Mouse (Mus musculus): ENCODE data around the gene Opcml. TPM values are rescaled to one million over a fixed set of nuclear protein-coding genes. Genes with fewer than 3 reads are reported as not detected.

Opcml gene
- polyA plus RNA-seq, 1 experiment from 2014 or later: 36.5 TPM

DNA sequence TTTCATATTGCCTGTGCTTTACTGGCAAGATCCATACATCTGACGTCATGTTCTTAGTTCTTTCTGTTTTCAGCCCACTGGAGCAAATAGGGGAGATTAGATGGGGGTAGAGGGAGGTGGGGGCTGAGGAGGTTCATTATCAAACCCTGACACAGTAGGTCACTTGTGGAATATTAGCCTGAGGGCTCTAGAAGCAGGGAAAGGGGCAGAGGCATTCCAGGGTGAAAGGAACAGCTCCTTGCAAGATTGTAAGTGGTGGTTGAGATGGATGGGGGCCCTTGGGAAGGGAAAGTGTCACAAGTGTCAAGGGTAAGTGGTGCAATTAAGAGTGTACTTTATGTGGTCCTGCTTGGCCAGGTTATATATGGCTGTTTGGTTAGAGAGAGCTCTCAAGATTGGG is 338.2 kb downstream of the Opcml start:
- no peak overlapping the region for H3K4me3 ChIP-seq (replicated peaks; ENCODE audit: low read depth, low read length)
- H3K36me3 ChIP-seq (ENCODE audit: control insufficient read depth, insufficient read depth, low read length): no peaks in the 10 kb centered on the region
- no peaks in the 10 kb centered on the region for H3K9me3 ChIP-seq (ENCODE audit: control insufficient read depth, low read length)
- DNase-seq: no peak
- no peak overlapping the region for H3K9ac ChIP-seq (replicated peaks; ENCODE audit: low read length)
- H3K4me1 ChIP-seq (ENCODE audit: control insufficient read depth, insufficient read depth, low read length): no peaks in the 10 kb centered on the region
- H3K4me2 ChIP-seq (ENCODE audit: low read length): no peak overlapping the region
- no peaks in the 10 kb centered on the region for H3K27me3 ChIP-seq (ENCODE audit: control insufficient read depth, insufficient read depth, low read length)
- ATAC-seq (ENCODE audit: low FRiP score, low TSS enrichment): no peak
- no peak overlapping the region for H3K27ac ChIP-seq (replicated peaks; ENCODE audit: low read depth, low read length)
- WGBS: 41% methylated on average over 1 of the region's 1 CpGs

DNA sequence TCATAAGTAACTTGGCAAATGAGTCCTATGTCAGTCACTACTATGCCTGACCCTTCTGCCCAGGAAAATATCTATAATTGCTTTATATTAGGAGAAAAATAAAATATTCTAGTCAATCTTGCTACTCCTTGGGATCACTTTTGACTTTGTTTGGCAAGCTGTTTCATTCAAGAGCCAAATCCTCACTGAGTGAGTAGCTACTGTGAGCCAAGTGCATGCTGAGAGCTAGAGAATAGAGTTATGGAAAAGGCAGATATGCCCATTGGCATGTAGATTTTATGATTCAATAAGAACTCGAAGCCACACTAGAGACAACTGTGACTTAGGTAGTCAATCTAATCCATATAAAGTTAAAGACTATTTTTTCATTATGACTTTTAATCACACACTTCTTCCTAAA is 340.9 kb downstream of the Opcml start:
- Histone ChIP-seq H3K9me3 (ENCODE audit: control insufficient read depth, low read length) (no peaks in the 10 kb centered on the region), H3K27ac (replicated peaks; ENCODE audit: low read depth, low read length) (no peak overlapping the region), H3K9ac (replicated peaks; ENCODE audit: low read length) (no peak overlapping the region), H3K4me2 (ENCODE audit: low read length) (no peak overlapping the region), H3K36me3 (ENCODE audit: control insufficient read depth, insufficient read depth, low read length) (no peaks in the 10 kb centered on the region), H3K4me3 (replicated peaks; ENCODE audit: low read depth, low read length) (no peak overlapping the region), H3K27me3 (ENCODE audit: control insufficient read depth, insufficient read depth, low read length) (no peaks in the 10 kb centered on the region), H3K4me1 (ENCODE audit: control insufficient read depth, insufficient read depth, low read length) (0 out of 2 replicates have a peak, but pooled peaks cover 2% of the 10 kb centered on the region)
- WGBS: 81% methylated on average over 1 of the region's 1 CpGs
- DNase-seq: no peak
- no peak for ATAC-seq (ENCODE audit: low FRiP score, low TSS enrichment)

DNA sequence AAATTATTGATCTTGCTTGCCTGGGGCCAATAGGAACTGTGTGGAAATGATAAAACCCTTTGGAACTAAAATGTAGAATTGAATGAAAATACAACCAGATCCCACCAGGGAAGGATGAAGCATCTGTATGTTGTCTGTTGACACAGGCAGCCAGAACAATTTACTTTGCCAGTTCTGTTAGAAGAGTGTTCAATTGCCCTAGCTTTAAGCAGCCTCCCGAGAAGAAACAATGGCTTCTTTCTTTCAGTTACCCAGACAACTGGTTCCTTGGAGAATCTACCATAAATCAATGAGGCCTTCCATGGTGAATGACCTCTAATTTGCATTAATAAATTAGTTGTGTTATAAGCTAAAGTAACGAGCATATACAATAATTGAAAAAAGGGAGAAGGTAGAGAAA is 346.0 kb downstream of the Opcml start:
- H3K27ac ChIP-seq (replicated peaks; ENCODE audit: low read depth, low read length): no peak overlapping the region
- H3K4me3 ChIP-seq (replicated peaks; ENCODE audit: low read depth, low read length): no peak overlapping the region
- H3K9ac ChIP-seq (replicated peaks; ENCODE audit: low read length): no peak overlapping the region
- ATAC-seq (ENCODE audit: low FRiP score, low TSS enrichment) (no peak), DNase-seq (peak; percentile 27)
- 0 out of 2 replicates have a peak, but pooled peaks cover 5% of the 10 kb centered on the region for H3K4me1 ChIP-seq (ENCODE audit: control insufficient read depth, insufficient read depth, low read length)
- H3K27me3 ChIP-seq (ENCODE audit: control insufficient read depth, insufficient read depth, low read length): no peaks in the 10 kb centered on the region
- H3K4me2 ChIP-seq (ENCODE audit: low read length): no peak overlapping the region
- no peaks in the 10 kb centered on the region for H3K36me3 ChIP-seq (ENCODE audit: control insufficient read depth, insufficient read depth, low read length)
- WGBS: 10% methylated on average over 2 of the region's 2 CpGs
- H3K9me3 ChIP-seq (ENCODE audit: control insufficient read depth, low read length): no peaks in the 10 kb centered on the region

DNA sequence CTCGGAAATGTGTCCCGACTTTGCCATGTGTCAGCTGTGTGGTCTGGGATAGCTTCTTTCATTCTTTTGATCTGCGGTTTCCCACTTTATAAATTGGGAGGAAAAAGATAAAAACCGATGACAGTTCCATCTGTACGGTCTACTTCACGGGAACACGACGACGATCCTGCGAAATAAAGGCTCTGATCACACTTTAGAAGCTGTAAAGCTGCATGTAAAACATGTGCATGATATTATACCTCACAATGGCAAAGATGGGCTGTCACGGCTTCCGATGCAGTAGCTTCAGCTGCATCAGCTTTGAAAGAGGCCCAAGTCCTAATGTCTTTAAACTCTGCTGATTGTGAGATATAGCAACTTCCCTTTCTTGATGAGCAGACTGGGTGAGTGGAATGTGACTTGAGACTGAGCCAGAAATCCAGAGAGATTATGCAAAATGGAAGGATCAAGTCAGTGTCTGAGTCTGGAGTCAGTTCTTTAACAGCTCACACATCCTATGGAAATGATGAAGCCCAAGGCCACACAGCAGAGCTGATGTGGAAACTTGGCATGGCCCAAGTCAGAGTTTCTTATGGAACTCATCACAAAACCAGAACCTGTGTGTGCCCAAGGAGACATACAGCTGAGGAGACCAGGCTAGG is 349.5 kb downstream of the Opcml start:
- H3K27ac ChIP-seq (replicated peaks; ENCODE audit: low read depth, low read length): no peak overlapping the region
- 85% methylated on average over 12 of the region's 12 CpGs for WGBS
- H3K36me3 ChIP-seq (ENCODE audit: control insufficient read depth, insufficient read depth, low read length): no peaks in the 10 kb centered on the region
- ATAC-seq (ENCODE audit: low FRiP score, low TSS enrichment): no peak
- no peaks in the 10 kb centered on the region for H3K9me3 ChIP-seq (ENCODE audit: control insufficient read depth, low read length)
- H3K4me1 ChIP-seq (ENCODE audit: control insufficient read depth, insufficient read depth, low read length): 0 out of 2 replicates have a peak, but pooled peaks cover 5% of the 10 kb centered on the region
- H3K27me3 ChIP-seq (ENCODE audit: control insufficient read depth, insufficient read depth, low read length): no peaks in the 10 kb centered on the region
- no peak overlapping the region for H3K9ac ChIP-seq (replicated peaks; ENCODE audit: low read length)
- no peak overlapping the region for H3K4me2 ChIP-seq (ENCODE audit: low read length)
- no peak for DNase-seq
- H3K4me3 ChIP-seq (replicated peaks; ENCODE audit: low read depth, low read length): no peak overlapping the region

DNA sequence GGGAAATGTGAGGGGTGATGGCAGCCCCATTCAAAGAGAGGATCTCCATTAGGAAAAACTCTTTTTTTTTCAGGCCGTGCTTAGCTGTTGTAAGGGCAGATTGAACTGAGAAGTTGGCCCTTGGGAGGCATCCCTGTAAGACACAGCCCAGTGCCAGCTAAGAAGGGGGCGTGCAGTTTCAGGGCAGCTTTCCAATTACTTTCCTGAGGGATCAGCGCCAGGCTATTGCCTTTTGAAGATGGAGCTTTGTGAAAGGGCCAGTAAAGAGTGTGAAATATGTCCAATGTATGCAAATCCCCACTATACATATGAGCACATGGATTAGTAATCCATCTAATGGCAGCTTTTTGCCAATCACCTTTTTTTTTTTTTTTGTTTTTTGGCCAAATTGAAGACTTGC is 358.9 kb downstream of the Opcml start:
- no peak overlapping the region for H3K4me2 ChIP-seq (ENCODE audit: low read length)
- no peak overlapping the region for H3K9ac ChIP-seq (replicated peaks; ENCODE audit: low read length)
- H3K27me3 ChIP-seq (ENCODE audit: control insufficient read depth, insufficient read depth, low read length): no peaks in the 10 kb centered on the region
- no peaks in the 10 kb centered on the region for H3K9me3 ChIP-seq (ENCODE audit: control insufficient read depth, low read length)
- 35% methylated on average over 3 of the region's 3 CpGs for WGBS
- DNase-seq (peak; percentile 62), ATAC-seq (ENCODE audit: low FRiP score, low TSS enrichment) (no peak)
- H3K4me1 ChIP-seq (ENCODE audit: control insufficient read depth, insufficient read depth, low read length): no peaks in the 10 kb centered on the region
- H3K27ac ChIP-seq (replicated peaks; ENCODE audit: low read depth, low read length): 0 out of 2 replicates have a peak overlapping the region, but pooled peaks have one; percentile 1
- H3K4me3 ChIP-seq (replicated peaks; ENCODE audit: low read depth, low read length): no peak overlapping the region
- no peaks in the 10 kb centered on the region for H3K36me3 ChIP-seq (ENCODE audit: control insufficient read depth, insufficient read depth, low read length)

DNA sequence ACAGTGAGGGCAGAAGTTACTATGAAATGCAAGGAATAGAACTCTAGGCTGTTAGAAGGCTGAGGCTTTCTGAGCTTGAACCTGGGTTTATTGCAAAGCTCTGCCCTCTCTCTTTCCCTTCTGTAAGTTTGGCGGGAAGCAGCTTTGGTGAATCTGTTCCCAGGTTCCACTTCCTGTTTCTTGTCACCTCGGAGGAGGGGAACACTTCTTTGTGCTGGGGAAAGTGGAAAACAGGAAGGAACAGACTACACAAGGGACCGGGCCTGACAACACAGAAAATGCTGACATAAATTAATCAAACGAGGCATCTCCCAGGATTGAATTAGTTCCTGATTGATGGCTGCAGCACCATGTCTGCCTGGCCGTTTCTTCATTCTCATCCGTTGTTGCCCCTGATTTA is 363.2 kb downstream of the Opcml start:
- Histone ChIP-seq H3K4me3 (replicated peaks; ENCODE audit: low read depth, low read length) (no peak overlapping the region), H3K27me3 (ENCODE audit: control insufficient read depth, insufficient read depth, low read length) (no peaks in the 10 kb centered on the region), H3K9ac (replicated peaks; ENCODE audit: low read length) (no peak overlapping the region), H3K9me3 (ENCODE audit: control insufficient read depth, low read length) (no peaks in the 10 kb centered on the region), H3K4me2 (ENCODE audit: low read length) (no peak overlapping the region), H3K27ac (replicated peaks; ENCODE audit: low read depth, low read length) (no peak overlapping the region), H3K4me1 (ENCODE audit: control insufficient read depth, insufficient read depth, low read length) (no peaks in the 10 kb centered on the region), H3K36me3 (ENCODE audit: control insufficient read depth, insufficient read depth, low read length) (no peaks in the 10 kb centered on the region)
- DNase-seq (no peak), ATAC-seq (ENCODE audit: low FRiP score, low TSS enrichment) (no peak)
- 80% methylated on average over 6 of the region's 6 CpGs for WGBS

DNA sequence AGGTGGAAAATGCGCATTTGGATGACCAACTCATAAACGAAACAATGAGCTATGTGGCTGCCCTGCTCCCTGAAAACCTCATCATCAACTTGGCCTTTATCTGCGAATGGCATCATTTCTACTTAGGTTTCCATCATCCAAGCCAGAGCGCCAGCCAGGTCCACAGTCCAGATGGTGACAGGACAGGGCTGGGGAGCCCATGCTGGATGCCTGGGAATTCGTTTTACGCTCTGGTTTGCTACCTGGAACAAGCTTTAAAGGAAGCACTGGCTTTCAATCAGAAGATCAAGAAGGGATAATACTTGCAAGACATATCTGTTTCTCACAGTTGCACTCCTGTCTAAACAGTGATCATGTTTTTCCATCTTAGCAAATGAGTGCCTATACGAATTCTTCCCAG is 366.5 kb downstream of the Opcml start:
- Histone ChIP-seq H3K36me3 (ENCODE audit: control insufficient read depth, insufficient read depth, low read length) (no peaks in the 10 kb centered on the region), H3K27ac (replicated peaks; ENCODE audit: low read depth, low read length) (no peak overlapping the region), H3K4me1 (ENCODE audit: control insufficient read depth, insufficient read depth, low read length) (no peaks in the 10 kb centered on the region), H3K4me3 (replicated peaks; ENCODE audit: low read depth, low read length) (no peak overlapping the region), H3K9ac (replicated peaks; ENCODE audit: low read length) (no peak overlapping the region), H3K27me3 (ENCODE audit: control insufficient read depth, insufficient read depth, low read length) (no peaks in the 10 kb centered on the region), H3K9me3 (ENCODE audit: control insufficient read depth, low read length) (no peaks in the 10 kb centered on the region), H3K4me2 (ENCODE audit: low read length) (no peak overlapping the region)
- WGBS: 91% methylated on average over 7 of the region's 7 CpGs
- DNase-seq (no peak), ATAC-seq (ENCODE audit: low FRiP score, low TSS enrichment) (no peak)

DNA sequence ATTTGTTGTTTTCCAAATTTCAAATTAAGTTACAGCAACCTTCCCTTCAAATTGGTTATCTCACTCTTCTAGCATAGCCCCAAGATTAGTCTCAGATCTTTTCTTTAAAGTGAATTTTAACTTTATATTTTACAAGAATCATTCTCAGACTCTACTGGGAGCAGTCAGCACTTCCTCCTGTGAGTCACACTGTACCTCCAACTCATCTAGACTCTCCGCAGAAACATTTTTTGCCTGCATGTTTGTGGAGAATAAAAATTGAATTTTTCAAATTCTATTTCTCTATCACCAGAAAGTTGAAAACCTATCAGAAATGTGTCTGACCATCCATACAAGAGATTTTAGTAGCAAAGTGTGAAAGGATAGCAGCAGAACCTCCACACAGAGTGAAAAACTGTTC is 370.4 kb downstream of the Opcml start:
- no peak overlapping the region for H3K4me3 ChIP-seq (replicated peaks; ENCODE audit: low read depth, low read length)
- no peak overlapping the region for H3K9ac ChIP-seq (replicated peaks; ENCODE audit: low read length)
- no peaks in the 10 kb centered on the region for H3K9me3 ChIP-seq (ENCODE audit: control insufficient read depth, low read length)
- 95% methylated on average over 1 of the region's 1 CpGs for WGBS
- H3K4me1 ChIP-seq (ENCODE audit: control insufficient read depth, insufficient read depth, low read length): no peaks in the 10 kb centered on the region
- H3K4me2 ChIP-seq (ENCODE audit: low read length): no peak overlapping the region
- H3K27me3 ChIP-seq (ENCODE audit: control insufficient read depth, insufficient read depth, low read length): no peaks in the 10 kb centered on the region
- ATAC-seq (ENCODE audit: low FRiP score, low TSS enrichment) (no peak), DNase-seq (no peak)
- H3K27ac ChIP-seq (replicated peaks; ENCODE audit: low read depth, low read length): no peak overlapping the region
- H3K36me3 ChIP-seq (ENCODE audit: control insufficient read depth, insufficient read depth, low read length): no peaks in the 10 kb centered on the region

DNA sequence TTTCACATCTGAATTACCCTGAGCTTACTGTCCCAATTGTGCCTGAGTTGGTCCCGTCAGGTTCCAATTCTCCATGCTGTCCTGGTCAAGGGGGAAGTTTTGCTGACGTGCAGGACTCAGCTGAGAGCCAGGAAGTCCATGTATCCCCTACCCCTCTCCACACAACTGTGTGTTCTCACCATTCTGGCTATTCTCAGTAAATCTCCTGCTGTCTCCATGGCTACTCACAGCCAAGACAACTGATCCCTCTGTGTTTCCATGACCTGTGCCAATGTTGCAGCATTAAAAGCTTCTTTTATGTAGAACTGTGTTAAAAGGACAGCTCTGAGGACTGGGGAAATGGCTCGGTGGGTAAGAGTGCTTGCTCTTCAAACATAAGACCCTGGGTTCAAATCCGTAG is 373.4 kb downstream of the Opcml start:
- ATAC-seq (ENCODE audit: low FRiP score, low TSS enrichment) (no peak), DNase-seq (peak; percentile 38)
- no peaks in the 10 kb centered on the region for H3K4me1 ChIP-seq (ENCODE audit: control insufficient read depth, insufficient read depth, low read length)
- H3K4me3 ChIP-seq (replicated peaks; ENCODE audit: low read depth, low read length): no peak overlapping the region
- H3K9ac ChIP-seq (replicated peaks; ENCODE audit: low read length): no peak overlapping the region
- no peaks in the 10 kb centered on the region for H3K36me3 ChIP-seq (ENCODE audit: control insufficient read depth, insufficient read depth, low read length)
- no peaks in the 10 kb centered on the region for H3K27me3 ChIP-seq (ENCODE audit: control insufficient read depth, insufficient read depth, low read length)
- no peak overlapping the region for H3K4me2 ChIP-seq (ENCODE audit: low read length)
- H3K9me3 ChIP-seq (ENCODE audit: control insufficient read depth, low read length): no peaks in the 10 kb centered on the region
- H3K27ac ChIP-seq (replicated peaks; ENCODE audit: low read depth, low read length): no peak overlapping the region
- 50% methylated on average over 4 of the region's 4 CpGs for WGBS
